In genomic region chr2:160507816-160508564, GRCm38 (mm10) we compare ENCODE assay signal across 12 mouse cellular contexts.
DNase-seq lines count a peak whose midpoint lies in the region; ATAC-seq lines count a peak whose summit lies in the region.
"Had no signal": no experiment of that assay in that cellular context is flagged by ENCODE, and none has a peak within 500 bp of the region (broad histone marks: within the 10 kb centered on the region; RNA-seq: fewer than 3 reads in every experiment).

No protein-coding gene starts in this region.

- no peaks in the 10 kb centered on the region for H3K36me3 ChIP-seq in embryonic facial prominence, embryonic 10.5 days (replicated peaks)
- no peaks in the 10 kb centered on the region for H3K36me3 ChIP-seq in hindbrain, embryonic 15.5 days
- H3K36me3 ChIP-seq in neural tube, embryonic 12.5 days = no peaks in the 10 kb centered on the region
- H3K36me3 ChIP-seq: stomach, embryonic 15.5 days had no signal

- intact Hi-C loops in left cerebral cortex, postnatal 25 days (cut with DNase I) = no loop called here
- intact Hi-C loops in left cerebral cortex, postnatal 10 days (cut with DNase I) = no loop called here
- intact Hi-C loops in gastrocnemius, postnatal 14 days (cut with DNase I; ENCODE audit: low total_unique reads) = no loop called here

- no peaks in the 10 kb centered on the region for H3K9me3 ChIP-seq in embryonic facial prominence, embryonic 10.5 days
- no peaks in the 10 kb centered on the region for H3K9me3 ChIP-seq in hindbrain, embryonic 15.5 days
- H3K9me3 ChIP-seq in neural tube, embryonic 12.5 days = no peaks in the 10 kb centered on the region
- H3K9me3 ChIP-seq: stomach, embryonic 15.5 days had no signal

- H3K9ac ChIP-seq in hindbrain, embryonic 15.5 days = no peak overlapping the region
- no peak overlapping the region for H3K9ac ChIP-seq in neural tube, embryonic 12.5 days
- H3K9ac ChIP-seq: liver, embryonic 14.5 days; stomach, embryonic 15.5 days had no signal

- 54% methylated on average over 22 of the region's 22 CpGs for WGBS in embryonic facial prominence, embryonic 10.5 days
- 32% methylated on average over 22 of the region's 22 CpGs for WGBS in hindbrain, embryonic 15.5 days
- 40% methylated on average over 22 of the region's 22 CpGs for WGBS in neural tube, embryonic 12.5 days

- H3K4me3 ChIP-seq in embryonic facial prominence, embryonic 10.5 days = no peak overlapping the region
- H3K4me3 ChIP-seq in hindbrain, embryonic 15.5 days = no peak overlapping the region
- no peak overlapping the region for H3K4me3 ChIP-seq in neural tube, embryonic 12.5 days
- H3K4me3 ChIP-seq: stomach, embryonic 15.5 days had no signal

- peak; percentile 69 for ATAC-seq in hindbrain, embryonic 15.5 days (ENCODE audit: low FRiP score, low read depth)
- ATAC-seq in neural tube, embryonic 12.5 days (ENCODE audit: low FRiP score, low read depth) = peak; percentile 43; the same call in 1 of the 2 replicates

- DNase-seq in left cerebral cortex, postnatal 25 days (ENCODE audit: low spot score in 2 of 2) = peak; percentile 5 to 8
- no peak for DNase-seq in left cerebral cortex, postnatal 10 days (ENCODE audit: extremely low spot score in 1 of 2, low spot score in 2 of 2)
- peak; percentile 29 for DNase-seq in embryonic facial prominence, embryonic 10.5 days (ENCODE audit: low spot score)
- no peak for DNase-seq in urinary bladder, adult 18-20 months (ENCODE audit: low spot score in 2 of 2)
- DNase-seq in gastrocnemius, postnatal 14 days = no peak
- DNase-seq in cerebellum, postnatal 36 days = no peak
- DNase-seq: adrenal gland, adult 2 months; heart, adult 11 months had no signal

- no peaks in the 10 kb centered on the region for H3K27me3 ChIP-seq in embryonic facial prominence, embryonic 10.5 days (replicated peaks; ENCODE audit: low read depth, poor library complexity, severe bottlenecking)
- peaks cover 53% of the 10 kb centered on the region for H3K27me3 ChIP-seq in hindbrain, embryonic 15.5 days
- peaks cover 84% of the 10 kb centered on the region for H3K27me3 ChIP-seq in neural tube, embryonic 12.5 days (replicated peaks)
- H3K27me3 ChIP-seq: stomach, embryonic 15.5 days had no signal

- peaks cover 32% of the 10 kb centered on the region for H3K4me1 ChIP-seq in embryonic facial prominence, embryonic 10.5 days
- H3K4me1 ChIP-seq in hindbrain, embryonic 15.5 days (replicated peaks) = peaks cover 21% of the 10 kb centered on the region
- H3K4me1 ChIP-seq in neural tube, embryonic 12.5 days = peaks cover 9% of the 10 kb centered on the region
- H3K4me1 ChIP-seq: stomach, embryonic 15.5 days had no signal

- no peak overlapping the region for H3K27ac ChIP-seq in embryonic facial prominence, embryonic 10.5 days (replicated peaks)
- peak overlapping the region; percentile 37; the same call in 1 of the 2 replicates for H3K27ac ChIP-seq in hindbrain, embryonic 15.5 days (replicated peaks)
- no peak overlapping the region for H3K27ac ChIP-seq in neural tube, embryonic 12.5 days
- H3K27ac ChIP-seq: liver, embryonic 14.5 days; stomach, embryonic 15.5 days had no signal

- H3K4me2 ChIP-seq in hindbrain, embryonic 15.5 days = peak overlapping the region; percentile 17; the same call in 1 of the 2 replicates
- H3K4me2 ChIP-seq in neural tube, embryonic 12.5 days (replicated peaks) = peak overlapping the region; percentile 20; the same call in 1 of the 2 replicates
- H3K4me2 ChIP-seq: stomach, embryonic 15.5 days had no signal

Comparison
In these comparisons a context has a peak if more than half of its experiments do, and no peak if none do; other contexts are left out.
1. DNase-seq: peak in left cerebral cortex, postnatal 25 days (2 of 2) and embryonic facial prominence, embryonic 10.5 days (single experiment); none in left cerebral cortex, postnatal 10 days (0 of 2), urinary bladder, adult 18-20 months (0 of 2), gastrocnemius, postnatal 14 days (single experiment) and cerebellum, postnatal 36 days (0 of 2).